Mouse (Mus musculus) heart, adult 2 months (tissue): ENCODE data around the gene Lgals9.

Source experiments
- EP300 ChIP-seq: fragments of 200-500 bp; IDR thresholded peaks from 2 replicates; pipeline ENCODE4 v1.6.1; 2011; ENCODE audit warnings: low read depth, low read length, control low read depth; ENCODE audit not compliant: insufficient read depth
- POLR2A ChIP-seq: fragments of 200-500 bp; IDR thresholded peaks from 2 replicates; pipeline ENCODE4 v1.6.1; 2011; ENCODE audit warnings: mild to moderate bottlenecking, low read depth, low read length, control low read depth; ENCODE audit not compliant: insufficient read depth

GRCm38 (mm10) chr11:78924916-78925315, 59.8 kb downstream of the Lgals9 start:
- no peak for TF ChIP-seq EP300
- peak; percentile 61 for TF ChIP-seq POLR2A
